Mouse (Mus musculus) yolk sac, embryonic 10.5 days (tissue): ENCODE data around the gene Patl1.
A peak's percentile ranks its signal among the peaks of the same experiment; 100 is the strongest.
"Not testable (repeated sequence)": the region's sequence is repeated elsewhere in the genome, so short reads cannot be mapped to it uniquely, and the experiment has no call there.

Experiments
- DNase-seq: peaks from one replicate; pipeline ENCODE4 v3.0.0-alpha.2; 2017; ENCODE audit warnings: low spot score

The Patl1 gene

DNA sequence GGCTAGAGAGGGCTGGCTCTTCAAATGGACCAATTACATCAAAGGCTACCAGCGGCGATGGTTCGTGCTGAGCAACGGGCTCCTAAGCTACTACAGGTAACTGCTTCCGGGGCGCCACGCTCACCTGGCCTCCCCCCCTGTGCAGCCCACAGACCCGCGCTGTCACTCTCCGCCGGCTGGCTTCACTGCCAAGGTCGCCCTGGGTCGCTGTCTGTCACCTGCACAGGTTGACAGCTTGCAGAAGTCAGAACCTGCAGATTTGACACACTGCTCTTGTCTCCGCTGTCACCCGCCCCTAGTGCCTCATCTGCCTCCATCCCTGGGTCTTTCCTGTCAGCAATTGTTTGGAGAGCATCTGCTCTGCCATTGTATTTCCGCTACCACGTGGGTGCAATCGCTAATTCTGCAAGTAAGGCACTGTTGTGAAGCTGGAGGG is 54.0 kb downstream of the Patl1 start:
- DNase-seq = peak; percentile 62

DNA sequence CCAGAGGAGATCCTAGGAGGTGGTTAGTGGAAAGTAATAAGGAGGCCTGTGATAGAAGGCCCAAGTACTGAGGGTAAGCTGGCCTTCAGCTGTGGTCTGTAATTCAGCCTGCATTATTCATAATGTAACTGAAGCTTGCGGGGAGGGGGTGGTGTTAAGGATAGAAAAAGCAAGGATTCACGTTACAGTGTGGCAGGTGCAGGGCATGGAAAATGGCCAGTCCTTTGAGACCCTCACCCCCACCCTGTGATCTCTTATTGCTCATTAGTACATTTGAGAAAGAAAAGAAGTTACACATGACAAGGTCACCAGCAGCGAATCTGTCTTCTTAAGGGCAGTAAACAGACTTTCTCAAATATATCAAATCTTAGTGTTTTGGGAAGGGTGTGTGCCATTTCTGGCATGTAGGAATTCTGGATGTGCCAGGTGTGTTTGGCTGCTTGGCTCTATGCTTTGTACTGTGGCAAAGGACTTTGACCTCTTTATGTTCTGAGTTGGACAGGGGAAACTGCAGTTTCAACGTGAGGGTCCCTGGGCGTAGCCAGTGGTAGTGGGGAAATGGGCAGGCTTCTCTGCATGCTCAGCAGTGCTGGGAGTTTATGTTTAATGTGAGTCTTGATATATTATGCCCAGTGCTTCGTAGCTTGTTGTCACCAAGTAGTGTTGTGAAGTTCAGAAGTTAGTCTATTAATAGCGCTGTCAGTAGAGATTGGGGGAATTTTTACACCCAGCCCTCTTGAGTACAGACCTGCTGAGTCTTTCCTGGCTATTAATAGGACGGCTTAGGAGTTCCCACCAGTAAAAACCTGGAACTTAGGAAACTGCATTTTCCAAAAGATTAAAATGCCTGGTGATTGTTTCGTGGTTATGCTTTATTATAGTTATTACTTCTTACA is 57.2 kb downstream of the Patl1 start:
- DNase-seq = no peak

DNA sequence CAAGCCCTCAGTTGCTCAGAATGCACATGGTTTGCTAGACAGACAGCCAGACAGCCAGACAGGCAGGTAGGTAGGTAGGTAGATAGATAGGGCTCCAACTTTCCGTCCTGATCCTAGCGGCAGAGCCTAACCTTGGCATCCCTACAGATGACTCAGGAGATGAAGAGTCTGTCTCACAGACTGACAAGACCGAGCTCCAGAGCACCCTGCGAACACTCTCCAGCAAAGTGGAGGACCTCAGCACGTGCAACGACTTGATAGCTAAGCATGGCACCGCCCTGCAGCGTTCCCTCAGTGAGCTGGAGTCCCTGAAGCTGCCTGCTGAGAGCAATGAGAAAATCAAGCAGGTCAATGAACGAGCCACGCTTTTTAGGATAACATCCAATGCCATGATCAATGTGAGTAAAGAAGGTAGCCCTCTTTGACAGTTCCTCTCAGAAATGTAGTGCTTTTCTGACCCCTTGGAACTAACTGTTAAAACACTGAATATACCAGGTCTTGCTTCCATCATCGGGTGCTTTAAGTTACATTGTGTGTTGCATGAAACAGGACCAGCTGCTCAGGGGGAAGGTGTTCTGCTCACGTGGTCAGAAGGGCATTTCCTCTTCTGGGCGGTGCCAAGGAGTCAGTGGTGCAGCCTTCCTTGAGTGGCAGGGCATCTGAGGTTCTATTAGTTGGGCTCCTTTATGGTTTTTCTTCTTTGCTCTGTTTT is 61.5 kb downstream of the Patl1 start:
- DNase-seq = no peak

DNA sequence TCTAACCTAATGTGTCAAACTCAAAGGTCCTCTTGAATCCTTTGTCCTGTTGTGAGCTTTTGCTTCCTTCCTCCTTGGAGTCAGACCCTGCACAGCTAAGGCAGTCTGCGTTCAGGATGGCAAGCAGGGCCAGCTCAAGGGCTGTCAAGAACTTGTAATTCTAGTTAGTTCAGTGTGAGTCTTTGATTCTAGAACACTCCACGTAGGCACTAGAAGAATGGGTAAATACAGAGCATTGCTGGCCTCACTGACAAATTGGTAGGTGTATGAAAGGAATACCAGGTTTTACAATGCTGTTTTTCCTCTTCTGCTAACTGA is 62.0 kb downstream of the Patl1 start:
- no peak for DNase-seq

DNA sequence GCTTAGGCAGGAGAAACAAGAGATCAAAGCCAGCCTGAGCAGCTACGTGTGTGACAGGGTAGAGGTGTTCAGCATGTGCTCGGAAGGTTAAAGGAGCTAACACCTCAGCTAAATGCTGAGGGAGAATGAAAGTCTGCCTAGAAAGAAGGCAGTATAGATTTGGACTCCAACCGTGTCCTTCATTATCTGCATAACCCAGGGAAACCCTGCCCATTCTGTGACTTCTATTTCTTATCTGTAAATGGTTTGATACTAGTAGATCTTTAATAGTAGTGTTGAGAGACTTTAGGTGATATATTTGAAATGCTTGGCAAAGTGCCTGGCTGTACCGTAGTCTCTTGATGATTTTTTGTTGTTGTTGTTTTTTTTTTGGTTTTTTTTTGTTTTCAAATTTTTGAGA is 63.5 kb downstream of the Patl1 start:
- DNase-seq = no peak

DNA sequence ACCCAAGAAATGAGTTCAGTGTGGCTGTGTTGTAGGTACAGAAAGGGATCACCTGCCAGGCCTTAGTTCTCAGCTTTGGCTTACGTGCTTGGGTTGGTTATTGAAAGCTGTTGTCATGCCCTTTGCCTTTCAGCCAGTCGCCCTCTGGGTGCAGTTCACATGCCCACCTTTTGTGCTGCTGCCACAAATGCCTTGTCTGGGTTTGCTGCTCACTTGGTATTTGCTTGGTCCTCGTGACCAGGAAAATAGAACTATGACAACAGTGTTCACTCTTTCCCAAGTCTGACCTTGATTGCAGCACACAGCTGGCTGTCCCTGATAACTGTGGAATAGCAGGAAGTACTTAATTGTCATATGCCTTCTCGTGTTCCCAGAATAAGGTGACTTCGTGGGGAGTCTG is 65.2 kb downstream of the Patl1 start:
- no peak for DNase-seq

DNA sequence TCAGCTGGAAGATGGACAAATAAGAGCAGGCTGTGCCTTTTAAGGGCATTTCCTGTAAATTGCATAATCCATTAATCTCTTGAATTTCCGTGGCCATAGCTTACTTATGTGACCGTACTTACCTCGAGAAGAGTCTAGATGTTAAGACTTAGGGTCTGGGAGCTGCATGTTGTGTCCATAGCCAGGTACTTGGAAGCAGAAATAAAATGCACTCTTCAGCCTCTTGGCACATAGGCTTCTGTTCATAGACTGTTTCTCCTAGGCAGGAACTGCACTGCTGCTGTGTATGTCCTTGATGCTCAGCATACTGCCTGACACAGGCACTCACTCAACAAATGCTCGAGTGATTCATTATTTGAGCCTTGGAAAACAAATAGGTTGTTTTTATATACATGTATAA is 68.3 kb downstream of the Patl1 start:
- DNase-seq = no peak

DNA sequence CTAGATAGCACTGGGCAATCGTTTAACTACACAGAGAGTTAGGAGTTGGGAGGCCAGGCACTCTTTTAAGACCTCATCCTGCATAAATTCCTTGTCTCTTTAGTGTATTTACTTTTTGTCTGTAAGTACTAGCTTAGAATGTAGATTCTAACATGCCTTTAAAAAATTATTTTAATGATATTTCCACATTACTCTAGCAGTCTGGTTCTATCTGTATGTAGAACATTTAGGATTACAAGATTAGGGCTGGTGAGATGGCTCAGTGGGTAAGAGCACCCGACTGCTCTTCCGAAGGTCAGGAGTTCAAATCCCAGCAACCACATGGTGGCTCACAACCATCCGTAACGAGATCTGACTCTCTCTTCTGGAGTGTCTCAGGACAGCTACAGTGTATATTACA is 72.4 kb downstream of the Patl1 start:
- DNase-seq = not testable (repeated sequence)

DNA sequence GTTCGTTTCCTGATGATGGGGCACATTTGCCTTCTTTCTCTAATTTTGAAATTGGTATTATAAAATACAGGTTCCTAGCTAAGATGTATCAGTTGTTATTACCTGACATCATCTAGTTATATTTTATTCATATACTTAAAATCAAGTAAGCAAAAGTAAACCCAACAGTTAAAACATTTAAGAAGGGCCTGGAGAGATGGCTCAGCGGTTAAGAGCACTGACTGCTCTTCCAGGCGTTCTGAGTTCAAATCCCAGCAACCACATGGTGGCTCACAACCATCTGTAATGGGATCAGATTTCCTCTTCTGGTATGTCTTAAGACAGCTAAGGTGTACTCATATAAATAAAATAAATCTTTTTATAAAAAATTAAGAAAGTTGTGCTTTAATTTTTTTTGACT is 75.6 kb downstream of the Patl1 start:
- DNase-seq = no peak

DNA sequence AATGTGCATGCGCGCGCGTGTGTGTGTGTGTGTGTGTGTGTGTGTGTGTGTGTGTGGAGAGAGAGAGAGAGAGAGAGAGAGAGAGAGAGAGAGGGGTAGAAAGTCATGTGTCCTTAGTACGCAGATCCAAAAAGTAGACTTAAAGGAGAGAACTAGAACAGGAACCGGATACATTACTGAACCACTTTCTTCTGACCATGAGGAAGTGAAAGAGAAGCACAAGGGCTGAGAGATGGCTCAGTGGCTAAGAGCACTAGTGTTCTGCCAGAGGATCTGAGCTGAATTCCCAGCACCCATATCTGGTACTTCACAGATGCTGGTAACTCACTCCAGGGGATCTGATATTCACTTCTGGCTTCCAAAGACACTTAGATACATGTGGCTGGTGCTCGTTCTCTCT is 77.1 kb downstream of the Patl1 start:
- DNase-seq = no peak

DNA sequence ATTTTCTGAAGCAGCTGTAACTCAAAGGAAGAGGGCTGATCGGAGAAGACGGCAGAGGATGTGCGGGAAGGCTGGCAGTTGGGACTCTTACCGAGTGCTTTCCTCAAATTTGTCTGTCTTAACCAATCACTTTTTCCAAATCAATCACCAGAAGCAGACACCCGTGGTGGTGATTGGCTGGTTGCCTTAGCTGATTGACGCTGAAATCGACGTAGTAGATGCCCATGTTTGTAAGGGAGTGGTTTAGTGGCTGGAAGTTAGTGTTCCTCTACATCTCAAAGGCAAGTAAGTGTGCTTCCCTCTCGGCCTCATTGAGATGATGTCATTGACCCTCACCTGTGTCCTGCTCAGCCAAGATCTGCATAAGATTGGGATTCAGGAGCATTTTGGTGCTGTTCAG is 79.8 kb downstream of the Patl1 start:
- DNase-seq = no peak

DNA sequence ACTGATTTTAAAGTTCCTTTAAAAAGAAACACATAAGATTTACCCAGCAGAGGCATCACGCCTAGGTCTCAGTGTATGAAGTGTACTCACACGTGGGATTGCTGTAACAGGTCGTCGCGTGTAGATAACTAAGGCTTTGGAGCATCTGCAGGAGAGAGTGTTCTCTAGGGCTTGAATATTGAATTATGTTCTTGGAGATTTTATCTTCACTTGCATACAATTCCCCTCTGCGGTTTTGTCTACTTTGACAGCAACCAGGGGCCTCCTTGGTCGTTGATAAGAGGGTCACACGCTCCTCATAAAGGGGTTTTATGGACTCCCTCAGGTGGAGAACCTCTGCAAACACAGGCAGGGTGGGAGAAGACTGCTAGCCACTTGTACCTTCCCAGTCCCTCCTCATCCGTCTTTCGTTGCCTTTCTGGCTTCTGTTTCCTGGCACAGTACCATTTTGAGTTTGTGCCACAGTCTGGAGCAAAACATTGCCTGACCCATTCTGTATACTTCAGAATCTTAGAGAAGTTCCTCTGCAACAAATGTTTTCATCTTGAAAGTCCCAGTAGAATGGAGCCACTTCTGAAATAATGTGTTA is 80.3 kb downstream of the Patl1 start:
- DNase-seq = no peak
